Mouse (Mus musculus): ENCODE measurements at regions not wholly inside any gene's neighbourhood (a gene's known extent, or its start where the extent isn't known, plus 50 kb on each side); places are given as distances from the start of the nearest gene placed in this dataset.
A peak's percentile ranks its signal among the peaks of the same experiment; 100 is the strongest.

DNA sequence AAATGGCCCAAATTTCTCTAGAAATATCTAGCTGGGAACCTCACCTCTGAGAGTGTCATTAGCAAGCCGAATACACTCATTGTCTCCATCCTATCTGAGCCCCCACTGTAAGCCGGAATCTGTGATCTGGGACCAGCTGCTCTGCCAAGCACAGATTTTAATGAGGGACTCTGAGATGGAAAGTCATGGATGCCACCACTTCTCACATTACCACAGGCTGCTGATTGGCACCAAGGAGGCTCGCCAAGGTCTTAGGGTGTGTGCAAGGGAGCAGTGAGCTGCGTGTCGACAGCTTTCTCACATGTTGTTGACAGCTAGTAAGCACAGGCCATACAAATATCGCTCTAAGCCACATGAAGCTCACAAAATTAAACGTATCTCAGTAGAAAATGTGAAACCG, 250.1 kb upstream of the Gm6657 start:
- intact Hi-C loops (cut with DNase I), result no loop called here
- no peak overlapping the region for H3K9ac ChIP-seq (ENCODE audit: low read depth, low read length)
- TF ChIP-seq EP300 (IDR thresholded peaks at IDR 0.05; ENCODE audit: insufficient read depth, low read depth, low read length) (no peak), POLR2A (IDR thresholded peaks at IDR 0.05; ENCODE audit: insufficient read depth, low read depth, low read length) (no peak), CTCF (IDR thresholded peaks at IDR 0.05) (no peak)
- no peak overlapping the region for H3K4me3 ChIP-seq
- H3K4me1 ChIP-seq (ENCODE audit: control insufficient read depth, insufficient read depth, low read length), result no peaks in the 10 kb centered on the region
- WGBS, result 52% methylated on average over 8 of the region's 8 CpGs
- DNase-seq, result no peak
- H3K79me2 ChIP-seq (replicated peaks; ENCODE audit: control insufficient read depth, insufficient read depth, low read length), result no peaks in the 10 kb centered on the region
- no peaks in the 10 kb centered on the region for H3K36me3 ChIP-seq (ENCODE audit: control insufficient read depth, insufficient read depth, low read length)
- H3K27me3 ChIP-seq (ENCODE audit: control insufficient read depth, insufficient read depth, low read length), result no peaks in the 10 kb centered on the region
- no peak overlapping the region for H3K27ac ChIP-seq

DNA sequence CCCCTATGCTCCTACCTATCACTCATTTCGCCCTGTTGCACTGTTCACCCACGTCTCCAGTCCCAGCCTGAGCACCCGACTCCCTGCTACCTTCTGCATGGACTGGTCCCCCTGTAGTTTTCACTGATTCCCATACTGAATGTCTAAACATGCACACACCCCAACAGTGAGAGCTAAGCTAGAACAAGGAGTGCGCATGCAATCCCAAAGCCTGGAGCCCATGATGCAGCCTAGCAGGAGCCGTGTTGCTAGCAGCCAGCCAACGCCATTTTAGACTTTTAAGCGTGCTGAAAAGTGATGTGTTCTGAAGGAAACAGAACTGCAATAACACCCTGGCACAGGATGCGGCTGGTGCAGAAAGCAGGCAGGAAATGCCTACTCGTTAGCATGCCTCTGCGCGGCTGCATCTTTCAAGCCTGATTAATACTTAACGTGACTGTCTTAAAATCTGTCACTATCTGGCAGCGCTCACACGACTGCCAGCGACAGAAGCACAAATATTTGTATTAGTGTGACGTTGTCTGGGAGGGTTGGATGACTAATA, 244.5 kb upstream of the Gm6657 start:
- no peaks in the 10 kb centered on the region for H3K27me3 ChIP-seq (ENCODE audit: control insufficient read depth, insufficient read depth, low read length)
- no peak overlapping the region for H3K27ac ChIP-seq
- H3K79me2 ChIP-seq (replicated peaks; ENCODE audit: control insufficient read depth, insufficient read depth, low read length), result no peaks in the 10 kb centered on the region
- no peaks in the 10 kb centered on the region for H3K36me3 ChIP-seq (ENCODE audit: control insufficient read depth, insufficient read depth, low read length)
- H3K4me1 ChIP-seq (ENCODE audit: control insufficient read depth, insufficient read depth, low read length), result no peaks in the 10 kb centered on the region
- no peak for DNase-seq
- H3K4me3 ChIP-seq, result no peak overlapping the region
- intact Hi-C loops (cut with DNase I), result no loop called here
- H3K9ac ChIP-seq (ENCODE audit: low read depth, low read length), result no peak overlapping the region
- TF ChIP-seq POLR2A (IDR thresholded peaks at IDR 0.05; ENCODE audit: insufficient read depth, low read depth, low read length), result no peak
- no peak for TF ChIP-seq EP300 (IDR thresholded peaks at IDR 0.05; ENCODE audit: insufficient read depth, low read depth, low read length)
- no peak for TF ChIP-seq CTCF (IDR thresholded peaks at IDR 0.05)
- WGBS, result 24% methylated on average over 16 of the region's 16 CpGs

GRCm38 (mm10) chr12:77952492-77952891, 241.6 kb upstream of the Gm6657 start:
- Histone ChIP-seq H3K4me3 (no peak overlapping the region), H3K9ac (ENCODE audit: low read depth, low read length) (no peak overlapping the region), H3K36me3 (ENCODE audit: control insufficient read depth, insufficient read depth, low read length) (no peaks in the 10 kb centered on the region), H3K79me2 (replicated peaks; ENCODE audit: control insufficient read depth, insufficient read depth, low read length) (no peaks in the 10 kb centered on the region), H3K27ac (no peak overlapping the region), H3K4me1 (ENCODE audit: control insufficient read depth, insufficient read depth, low read length) (no peaks in the 10 kb centered on the region), H3K27me3 (ENCODE audit: control insufficient read depth, insufficient read depth, low read length) (no peaks in the 10 kb centered on the region)
- TF ChIP-seq CTCF (IDR thresholded peaks at IDR 0.05) (no peak), POLR2A (IDR thresholded peaks at IDR 0.05; ENCODE audit: insufficient read depth, low read depth, low read length) (no peak), EP300 (IDR thresholded peaks at IDR 0.05; ENCODE audit: insufficient read depth, low read depth, low read length) (no peak)
- WGBS, result 25% methylated on average over 2 of the region's 2 CpGs
- intact Hi-C loops (cut with DNase I), result no loop called here
- DNase-seq, result no peak

DNA sequence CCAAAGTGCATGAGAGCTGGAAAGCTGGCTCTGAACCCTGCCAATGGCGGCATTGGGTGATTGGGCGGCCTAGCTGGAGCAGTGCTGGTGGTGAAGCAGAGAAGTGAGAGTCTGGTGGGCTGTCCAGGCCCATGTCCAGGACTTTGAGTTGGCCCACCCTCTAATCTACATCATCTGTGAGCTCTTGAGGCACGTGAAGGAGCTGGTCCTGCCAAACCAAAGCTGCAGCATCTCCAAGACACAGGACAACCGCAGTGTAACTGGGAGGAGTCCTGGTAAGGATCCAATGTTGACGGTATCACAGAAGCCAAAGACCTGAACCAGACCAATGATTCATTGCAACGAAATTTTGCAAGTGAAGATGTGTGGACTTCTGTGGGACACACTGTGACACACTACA, 231.4 kb upstream of the Gm6657 start:
- H3K4me1 ChIP-seq (ENCODE audit: control insufficient read depth, insufficient read depth, low read length), result no peaks in the 10 kb centered on the region
- peak in 1 of 2 experiments; percentile 18 for DNase-seq
- no peaks in the 10 kb centered on the region for H3K36me3 ChIP-seq (ENCODE audit: control insufficient read depth, insufficient read depth, low read length)
- no peak overlapping the region for H3K4me3 ChIP-seq
- no peaks in the 10 kb centered on the region for H3K27me3 ChIP-seq (ENCODE audit: control insufficient read depth, insufficient read depth, low read length)
- no peaks in the 10 kb centered on the region for H3K79me2 ChIP-seq (replicated peaks; ENCODE audit: control insufficient read depth, insufficient read depth, low read length)
- WGBS, result 63% methylated on average over 6 of the region's 6 CpGs
- H3K27ac ChIP-seq, result no peak overlapping the region
- intact Hi-C loops (cut with DNase I), result no loop called here
- no peak for TF ChIP-seq EP300 (IDR thresholded peaks at IDR 0.05; ENCODE audit: insufficient read depth, low read depth, low read length)
- no peak for TF ChIP-seq POLR2A (IDR thresholded peaks at IDR 0.05; ENCODE audit: insufficient read depth, low read depth, low read length)
- TF ChIP-seq CTCF (IDR thresholded peaks at IDR 0.05), result no peak
- no peak overlapping the region for H3K9ac ChIP-seq (ENCODE audit: low read depth, low read length)

DNA sequence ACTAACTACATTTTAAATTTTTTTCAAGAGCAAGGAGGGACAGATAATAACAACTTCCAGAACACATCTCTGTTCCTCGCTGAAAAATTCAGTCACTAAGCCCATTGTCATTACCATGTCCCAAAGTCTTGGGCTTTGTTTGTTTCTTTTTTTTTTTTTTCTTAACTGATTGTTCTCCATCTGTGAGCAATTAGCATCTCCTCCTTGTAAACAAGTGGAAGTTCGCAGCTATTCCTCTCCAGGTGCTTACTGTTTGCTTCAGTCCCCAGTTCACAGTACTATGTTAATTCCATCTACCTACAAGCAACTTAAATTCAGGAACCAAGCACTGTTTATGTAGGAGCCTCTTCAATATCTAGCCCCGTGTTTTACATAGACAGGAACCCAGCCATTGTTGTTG, 225.5 kb upstream of the Gm6657 start:
- H3K9ac ChIP-seq (ENCODE audit: low read depth, low read length), result no peak overlapping the region
- DNase-seq, result no peak
- no peak overlapping the region for H3K27ac ChIP-seq
- 61% methylated on average over 3 of the region's 3 CpGs for WGBS
- H3K27me3 ChIP-seq (ENCODE audit: control insufficient read depth, insufficient read depth, low read length), result no peaks in the 10 kb centered on the region
- H3K4me1 ChIP-seq (ENCODE audit: control insufficient read depth, insufficient read depth, low read length), result no peaks in the 10 kb centered on the region
- intact Hi-C loops (cut with DNase I), result no loop called here
- no peaks in the 10 kb centered on the region for H3K79me2 ChIP-seq (replicated peaks; ENCODE audit: control insufficient read depth, insufficient read depth, low read length)
- H3K36me3 ChIP-seq (ENCODE audit: control insufficient read depth, insufficient read depth, low read length), result no peaks in the 10 kb centered on the region
- TF ChIP-seq EP300 (IDR thresholded peaks at IDR 0.05; ENCODE audit: insufficient read depth, low read depth, low read length), result no peak
- no peak for TF ChIP-seq POLR2A (IDR thresholded peaks at IDR 0.05; ENCODE audit: insufficient read depth, low read depth, low read length)
- TF ChIP-seq CTCF (IDR thresholded peaks at IDR 0.05), result no peak
- H3K4me3 ChIP-seq, result no peak overlapping the region

DNA sequence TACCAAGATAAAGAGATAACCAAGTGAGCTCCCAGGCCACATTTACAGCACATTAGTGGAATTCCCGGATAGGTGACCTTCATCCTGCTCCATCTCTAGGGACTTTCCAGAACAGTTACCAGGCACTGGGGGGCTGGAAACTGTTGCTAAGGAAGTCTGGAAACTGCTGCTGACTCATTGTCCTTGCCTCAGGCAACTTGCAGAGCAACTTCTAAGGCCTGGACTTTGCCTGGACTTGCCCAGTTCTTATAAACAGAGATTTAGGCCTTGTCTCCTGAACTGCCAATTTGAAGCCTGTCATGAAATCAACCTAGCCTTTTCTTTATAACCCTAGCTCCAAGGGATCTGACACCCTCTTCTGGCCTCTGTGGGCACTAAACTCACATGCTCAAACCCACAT, 224.0 kb upstream of the Gm6657 start:
- 48% methylated on average over 1 of the region's 1 CpGs for WGBS
- Histone ChIP-seq H3K36me3 (ENCODE audit: control insufficient read depth, insufficient read depth, low read length) (no peaks in the 10 kb centered on the region), H3K79me2 (replicated peaks; ENCODE audit: control insufficient read depth, insufficient read depth, low read length) (no peaks in the 10 kb centered on the region), H3K27me3 (ENCODE audit: control insufficient read depth, insufficient read depth, low read length) (no peaks in the 10 kb centered on the region), H3K9ac (ENCODE audit: low read depth, low read length) (no peak overlapping the region), H3K27ac (no peak overlapping the region), H3K4me3 (no peak overlapping the region), H3K4me1 (ENCODE audit: control insufficient read depth, insufficient read depth, low read length) (no peaks in the 10 kb centered on the region)
- intact Hi-C loops (cut with DNase I), result no loop called here
- TF ChIP-seq CTCF (IDR thresholded peaks at IDR 0.05) (no peak), POLR2A (IDR thresholded peaks at IDR 0.05; ENCODE audit: insufficient read depth, low read depth, low read length) (no peak)
- DNase-seq, result no peak

Measured in heart, adult 2 months (tissue).